Mouse (Mus musculus): ENCODE measurements at regions not wholly inside any gene's neighbourhood (a gene's known extent, or its start where the extent isn't known, plus 50 kb on each side); places are given as distances from the start of the nearest gene placed in this dataset.

- no peak for TF ChIP-seq E2F4 (IDR thresholded peaks at IDR 0.05; ENCODE audit: insufficient read depth)
- TF ChIP-seq USF1 (IDR thresholded peaks at IDR 0.05; ENCODE audit: low read depth): no peak
- no peak for TF ChIP-seq MYOG (IDR thresholded peaks at IDR 0.05; ENCODE audit: control insufficient read depth in 1 of 3, insufficient read depth in 1 of 3, insufficient read length in 2 of 3, low read depth in 2 of 3)
- TF ChIP-seq MAX (IDR thresholded peaks at IDR 0.05; ENCODE audit: low read depth): no peak
- TF ChIP-seq POLR2AphosphoS2 (IDR thresholded peaks at IDR 0.05; ENCODE audit: insufficient read length, low read depth): no peak
- TF ChIP-seq POLR2A (IDR thresholded peaks at IDR 0.05; ENCODE audit: insufficient read length, low read depth): no peak
- TF ChIP-seq CEBPB (IDR thresholded peaks at IDR 0.05; ENCODE audit: insufficient read depth, poor library complexity, severe bottlenecking): no peak
- TF ChIP-seq REST (IDR thresholded peaks at IDR 0.05; ENCODE audit: insufficient read depth, insufficient read length): no peak
- TF ChIP-seq TCF12 (IDR thresholded peaks at IDR 0.05; ENCODE audit: insufficient read depth, poor library complexity, severe bottlenecking): no peak
- TF ChIP-seq TCF3 (IDR thresholded peaks at IDR 0.05; ENCODE audit: insufficient read length, low read depth): no peak
- TF ChIP-seq MYOD1 (IDR thresholded peaks at IDR 0.05; ENCODE audit: control insufficient read depth in 1 of 3, insufficient read length in 2 of 3, low read depth in 2 of 3): no peak
Measured at GRCm38 (mm10) chr1:35809341-35809740, 258.9 kb upstream of the Hs6st1 start.
